Mouse (Mus musculus) midbrain, postnatal 0 days (tissue): Measurements from ENCODE around the gene Ppp5c. TPM values are rescaled to one million over a fixed set of nuclear protein-coding genes. Genes with fewer than 3 reads are reported as not detected.

Experiments used
- ATAC-seq: fragments of 200-750 bp; cut with Nextera tagmentation; 2 replicates; pipeline ENCODE4 v1.8.0; 2017; ENCODE audit warnings: moderate number of reproducible peaks, mild to moderate bottlenecking, moderate TSS enrichment, moderate library complexity; ENCODE audit not compliant: low FRiP score
- DNase-seq: peaks from one replicate; pipeline ENCODE4 v3.0.0-alpha.2; 2015; ENCODE audit warnings: low spot score
- H3K27ac ChIP-seq: fragments of 300-500 bp; sonication (generic); 2 replicates; pipeline ENCODE4 v1.5.1; 2014; ENCODE audit warnings: low read depth, mild to moderate bottlenecking, low read length, mixed read lengths
- H3K27me3 ChIP-seq: fragments of 300-500 bp; sonication (generic); 2 replicates; pipeline ENCODE4 v1.6.1; 2014; ENCODE audit warnings: low read length, control low read depth, mixed read lengths; ENCODE audit not compliant: insufficient read depth
- H3K36me3 ChIP-seq: fragments of 300-500 bp; sonication (generic); 2 replicates; pipeline ENCODE4 v1.6.1; 2014; ENCODE audit warnings: low read length, control low read depth, mixed read lengths; ENCODE audit not compliant: insufficient read depth
- H3K4me1 ChIP-seq: fragments of 300-500 bp; sonication (generic); 2 replicates; pipeline ENCODE4 v1.6.1; 2014; ENCODE audit warnings: mild to moderate bottlenecking, control low read depth, antibody characterized with exemption, low read length, mixed read lengths; ENCODE audit not compliant: insufficient read depth
- H3K4me2 ChIP-seq: fragments of 300-500 bp; sonication (generic); 2 replicates; pipeline ENCODE4 v1.6.1; 2014; ENCODE audit warnings: low read depth, mild to moderate bottlenecking, low read length, mixed read lengths; ENCODE audit not compliant: poor library complexity, severe bottlenecking
- H3K4me3 ChIP-seq: fragments of 300-500 bp; sonication (generic); 2 replicates; pipeline ENCODE4 v1.5.1; 2014; ENCODE audit warnings: low read depth, mild to moderate bottlenecking, low read length, moderate library complexity
- H3K9ac ChIP-seq: fragments of 300-500 bp; sonication (generic); replicated peaks from 2 replicates; pipeline ENCODE4 v1.6.1; 2014; ENCODE audit warnings: mild to moderate bottlenecking, low read length, moderate library complexity, mixed read lengths; ENCODE audit not compliant: poor library complexity, severe bottlenecking
- H3K9me3 ChIP-seq: fragments of 300-500 bp; sonication (generic); 2 replicates; pipeline ENCODE4 v1.6.1; 2016; ENCODE audit warnings: low read length, control low read depth
- CTCF ChIP-seq: IDR thresholded peaks from 2 replicates; pipeline ENCODE4 v1.5.1; 2016; ENCODE audit warnings: antibody characterized with exemption, mild to moderate bottlenecking
- WGBS: fragments of 180-500 bp; shearing (Covaris S2); extraction: QIAGEN DNeasy Blood & Tissue Kit; methylation state at CpG from one replicate; pipeline ENCODE4 v1.1.7; 2014; 5-methylcytosine and 5-hydroxymethylcytosine counted together
- polyA plus RNA-seq: library from polyadenylated mRNA; unstranded; fragments of >200 nt; fragmentation: Nextera tagmentation; extraction: Ambion mirVana; gene quantifications from 2 replicates; pipeline ENCODE4 v1.2.1, GENCODE M21; 2015
- total RNA-seq: library from RNA; depleted of rRNA; stranded (reverse); fragments of >200 nt; gene quantifications from 2 replicates; pipeline ENCODE4 v1.2.3, GENCODE M21; 2014

Ppp5c gene
- total and polyA plus RNA-seq, 2 experiments from 2014 or later = 61.0 to 144 TPM

DNA sequence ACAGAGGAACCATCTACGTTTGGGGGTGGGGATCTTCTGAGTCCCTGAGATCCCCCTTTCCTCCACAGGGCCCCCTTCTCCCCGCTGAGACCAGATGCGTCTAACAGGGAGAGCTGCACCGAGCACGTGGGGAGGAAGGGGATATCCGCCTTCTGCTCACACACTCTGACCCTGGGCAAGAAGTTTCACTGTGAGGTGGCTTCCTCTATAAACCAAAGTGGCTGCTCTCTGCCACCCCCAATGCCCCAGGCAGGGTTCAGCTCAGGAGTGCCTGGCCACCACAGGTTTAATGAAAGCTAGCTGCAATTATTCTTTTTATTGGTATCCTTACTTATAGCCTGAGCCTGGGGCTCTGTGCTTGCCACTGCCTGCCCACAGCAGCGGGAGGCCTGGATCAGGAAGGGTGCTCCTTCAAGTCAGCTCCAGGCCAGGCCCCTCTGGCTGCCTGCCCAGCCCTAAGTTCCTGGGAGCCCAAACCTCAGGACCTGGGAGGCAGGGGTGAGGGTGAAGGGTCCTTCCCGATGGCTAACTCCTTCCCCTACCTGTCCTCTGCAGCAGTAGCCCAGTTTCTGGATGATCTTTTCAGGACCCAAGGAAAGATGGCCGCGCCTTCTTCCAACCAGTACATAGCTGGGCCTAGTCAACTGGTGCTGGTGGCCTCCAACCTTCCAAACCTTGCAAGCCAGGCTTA is 2.8 kb downstream of the Ppp5c start:
- TF ChIP-seq CTCF = no peak
- Histone ChIP-seq H3K27me3 (no peaks in the 10 kb centered on the region), H3K9me3 (no peaks in the 10 kb centered on the region), H3K27ac (no peak overlapping the region), H3K4me1 (peaks cover 12% of the 10 kb centered on the region), H3K9ac (no peak overlapping the region), H3K4me3 (no peak overlapping the region), H3K36me3 (peaks cover 33% of the 10 kb centered on the region), H3K4me2 (no peak overlapping the region)
- ATAC-seq (no peak), DNase-seq (no peak)
- WGBS = 86% methylated on average over 10 of the region's 10 CpGs

DNA sequence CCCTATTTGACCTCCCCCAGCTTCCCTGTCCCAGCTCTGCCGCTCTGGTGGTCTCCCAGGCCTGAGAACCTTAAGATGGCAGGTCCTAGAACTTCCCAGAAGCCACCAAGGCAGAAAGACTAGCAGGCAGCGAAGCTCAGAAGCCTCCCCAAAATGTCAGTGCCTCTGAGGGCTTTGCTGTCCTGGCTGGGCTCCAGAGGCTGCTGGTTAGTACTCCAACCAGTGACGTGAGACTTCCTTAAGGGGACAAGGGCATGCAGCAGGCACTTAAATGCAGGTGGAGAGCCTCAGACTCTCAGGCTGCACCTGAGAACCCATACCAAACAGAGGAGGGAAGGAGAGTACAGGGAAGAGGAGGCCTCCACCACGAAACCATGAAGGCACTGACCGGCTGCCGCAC is 3.6 kb downstream of the Ppp5c start:
- Histone ChIP-seq H3K27me3 (no peaks in the 10 kb centered on the region), H3K9ac (no peak overlapping the region), H3K9me3 (no peaks in the 10 kb centered on the region), H3K4me1 (peaks cover 12% of the 10 kb centered on the region), H3K4me2 (no peak overlapping the region), H3K4me3 (no peak overlapping the region), H3K27ac (no peak overlapping the region), H3K36me3 (peaks cover 40% of the 10 kb centered on the region)
- DNase-seq (no peak), ATAC-seq (no peak)
- TF ChIP-seq CTCF = no peak
- WGBS = 82% methylated on average over 6 of the region's 6 CpGs

DNA sequence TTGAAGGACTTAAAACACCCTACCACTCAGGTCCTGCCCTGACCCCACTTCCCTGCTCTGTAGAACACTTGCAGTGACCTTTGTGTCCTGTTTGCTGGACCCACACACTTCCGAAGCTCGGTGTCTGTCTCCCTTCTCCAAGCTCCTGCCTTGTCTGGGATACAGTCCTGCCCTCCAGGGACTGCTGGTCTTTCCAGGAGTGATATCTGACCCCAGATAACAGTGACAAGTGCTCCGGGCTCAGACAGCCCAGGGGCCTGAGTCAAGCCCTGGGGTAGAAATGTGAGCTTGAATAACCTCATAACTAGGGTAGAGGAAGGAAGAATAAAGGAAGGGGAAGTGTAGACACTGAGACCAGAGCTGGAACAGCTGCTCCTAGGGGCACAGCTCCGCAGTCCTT is 4.0 kb downstream of the Ppp5c start:
- TF ChIP-seq CTCF = no peak
- Histone ChIP-seq H3K9me3 (no peaks in the 10 kb centered on the region), H3K4me3 (no peak overlapping the region), H3K27me3 (no peaks in the 10 kb centered on the region), H3K9ac (no peak overlapping the region), H3K4me1 (peaks cover 12% of the 10 kb centered on the region), H3K27ac (no peak overlapping the region), H3K36me3 (peaks cover 43% of the 10 kb centered on the region), H3K4me2 (no peak overlapping the region)
- 88% methylated on average over 4 of the region's 4 CpGs for WGBS
- DNase-seq (no peak), ATAC-seq (no peak)

DNA sequence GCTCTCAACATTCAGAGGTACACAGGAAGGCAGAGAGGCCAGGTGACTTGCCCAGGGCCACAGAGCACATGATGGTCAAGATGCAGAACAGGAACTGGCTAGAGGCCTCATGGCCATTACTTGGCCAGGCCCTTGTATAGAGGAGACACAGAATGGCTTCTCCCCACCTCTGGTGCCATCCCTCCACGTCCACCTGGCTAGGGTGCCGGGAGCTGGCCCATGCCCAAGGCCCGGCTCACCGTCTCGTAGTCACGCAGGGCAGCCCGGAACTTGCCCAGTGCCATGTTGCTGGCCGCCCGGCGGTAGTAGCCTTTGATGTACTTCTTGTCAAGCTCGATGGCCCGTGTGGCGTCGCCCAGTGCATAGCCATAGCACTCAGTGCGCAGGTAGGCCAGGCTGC is 5.5 kb downstream of the Ppp5c start:
- no peak overlapping the region for H3K9ac ChIP-seq
- no peaks in the 10 kb centered on the region for H3K27me3 ChIP-seq
- H3K4me1 ChIP-seq = peaks cover 12% of the 10 kb centered on the region
- no peak overlapping the region for H3K4me3 ChIP-seq
- TF ChIP-seq CTCF = no peak
- DNase-seq (no peak), ATAC-seq (no peak)
- peaks cover 49% of the 10 kb centered on the region for H3K36me3 ChIP-seq
- H3K4me2 ChIP-seq = no peak overlapping the region
- 98% methylated on average over 15 of the region's 15 CpGs for WGBS
- no peak overlapping the region for H3K27ac ChIP-seq
- H3K9me3 ChIP-seq = no peaks in the 10 kb centered on the region

DNA sequence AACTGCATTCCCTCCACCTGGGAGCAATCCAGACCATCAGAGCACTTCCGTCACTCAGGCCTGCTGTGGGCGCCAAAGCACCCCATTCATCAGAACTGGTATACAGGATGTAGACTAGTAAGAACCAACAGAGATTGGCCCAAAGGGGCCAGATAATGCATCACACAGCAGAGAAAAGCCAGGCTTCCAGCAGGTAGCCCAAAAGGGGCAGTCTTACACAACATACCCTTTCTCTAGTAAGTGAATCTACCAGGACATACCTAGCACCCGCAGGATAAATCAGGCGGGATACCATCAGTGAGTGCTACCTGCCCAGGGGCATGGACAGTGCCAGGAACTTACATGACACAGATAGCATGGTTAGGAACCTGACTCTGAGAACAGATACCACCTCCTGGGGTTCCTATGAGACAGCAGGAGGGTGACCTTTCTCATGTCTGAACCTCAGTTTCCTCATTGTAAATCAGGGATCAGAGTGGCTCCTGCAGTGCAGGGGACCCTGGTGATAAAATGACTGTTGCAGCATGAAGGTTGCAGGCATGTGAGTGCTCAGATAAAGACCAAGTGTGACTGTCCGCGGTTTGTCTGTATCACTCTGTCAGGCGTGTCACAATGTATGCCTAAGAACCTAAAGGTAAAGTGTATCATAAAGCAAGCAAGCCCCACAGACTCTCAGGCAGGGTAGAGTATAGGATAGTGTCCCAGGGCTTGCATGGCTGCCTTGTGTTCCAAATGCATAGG is 8.1 kb downstream of the Ppp5c start:
- DNase-seq = no peak
- no peak for ATAC-seq
- Histone ChIP-seq H3K4me1 (no peaks in the 10 kb centered on the region), H3K27me3 (no peaks in the 10 kb centered on the region), H3K4me3 (no peak overlapping the region), H3K4me2 (no peak overlapping the region), H3K9ac (no peak overlapping the region), H3K36me3 (peaks cover 64% of the 10 kb centered on the region), H3K27ac (no peak overlapping the region), H3K9me3 (no peaks in the 10 kb centered on the region)
- WGBS = 89% methylated on average over 7 of the region's 7 CpGs
- TF ChIP-seq CTCF = no peak

DNA sequence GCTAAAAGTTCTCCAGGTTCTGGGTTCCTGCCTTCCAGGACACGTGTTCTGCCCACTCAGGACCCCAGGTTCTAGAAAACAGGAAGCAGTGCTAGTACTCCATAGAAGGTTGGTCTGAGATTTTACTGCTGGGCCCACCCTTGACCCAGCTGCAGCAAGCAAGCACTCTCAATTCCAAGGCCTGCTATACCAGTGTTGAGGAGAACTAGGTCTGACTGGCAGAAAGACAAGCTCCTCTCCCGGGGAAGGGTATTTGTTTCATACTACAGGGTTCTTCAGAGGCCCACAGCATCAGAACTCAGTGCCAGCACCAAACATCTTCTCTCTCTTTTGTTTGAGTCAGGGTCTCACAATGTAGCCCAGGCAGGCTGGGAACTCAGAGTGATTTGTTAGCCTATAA is 9.8 kb downstream of the Ppp5c start:
- H3K27me3 ChIP-seq = no peaks in the 10 kb centered on the region
- DNase-seq (no peak), ATAC-seq (no peak)
- no peak overlapping the region for H3K27ac ChIP-seq
- no peak overlapping the region for H3K4me3 ChIP-seq
- no peak overlapping the region for H3K4me2 ChIP-seq
- peaks cover 75% of the 10 kb centered on the region for H3K36me3 ChIP-seq
- no peak overlapping the region for H3K9ac ChIP-seq
- H3K4me1 ChIP-seq = no peaks in the 10 kb centered on the region
- WGBS = 83% methylated on average over 2 of the region's 2 CpGs
- no peak for TF ChIP-seq CTCF
- H3K9me3 ChIP-seq = no peaks in the 10 kb centered on the region
